Mouse (Mus musculus) cortical plate, adult 2 months (tissue): Measurements from ENCODE around the gene Ripor3.

ENCODE experiments used
- CTCF ChIP-seq: fragments of 200-500 bp; IDR thresholded peaks from 2 replicates; pipeline ENCODE4 v1.5.1; 2011; ENCODE audit warnings: mild to moderate bottlenecking, control low read depth, low read length; ENCODE audit not compliant: insufficient read depth; ENCODE audit errors: extremely low read depth
- POLR2A ChIP-seq: fragments of 200-500 bp; IDR thresholded peaks from 2 replicates; pipeline ENCODE4 v1.6.1; 2011; ENCODE audit warnings: mild to moderate bottlenecking, low read length, control low read depth; ENCODE audit not compliant: insufficient read depth; ENCODE audit errors: extremely low read depth

GRCm38 (mm10) chr2:167997562-167997961 lies 12.9 kb downstream of the Ripor3 start:
- TF ChIP-seq CTCF (no peak), POLR2A (no peak)
